In the genomic region with DNA sequence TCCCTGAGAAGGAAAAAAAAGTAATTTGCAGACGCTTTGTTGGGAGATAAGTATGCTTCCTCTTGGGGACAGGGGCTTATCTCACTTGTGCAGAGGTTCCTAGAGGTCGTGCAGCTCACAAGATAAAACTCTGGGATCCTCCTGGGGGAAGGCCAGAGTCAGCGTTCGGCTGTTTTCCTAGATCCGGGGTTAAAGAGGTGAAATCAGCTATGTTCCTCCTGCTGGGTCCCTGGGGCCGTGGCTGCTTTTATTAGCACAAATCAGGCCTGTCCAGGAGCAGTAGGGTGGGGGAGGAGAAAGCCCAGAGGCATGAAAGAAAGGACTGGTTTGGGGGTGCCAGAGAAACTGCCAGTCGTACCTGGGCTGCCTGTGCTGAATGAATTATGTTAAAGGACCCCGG, we compare ENCODE assay signal across 8 mouse cellular contexts.
A peak's percentile ranks its signal among the peaks of the same experiment; 100 is the strongest.
DNase-seq lines count a peak whose midpoint lies in the region; ATAC-seq lines count a peak whose summit lies in the region.

No protein-coding gene starts in this region.

- peak overlapping the region; percentile 43 for H3K4me2 ChIP-seq in heart, embryonic 14.5 days (ENCODE audit: low read length)
- no peak overlapping the region for H3K4me2 ChIP-seq in limb, embryonic 11.5 days (ENCODE audit: low read depth, severe bottlenecking)

- peaks cover 11 to 16% of the 10 kb centered on the region in 2 experiments for H3K4me1 ChIP-seq in heart, embryonic 14.5 days (ENCODE audit: control insufficient read depth in 2 of 2, insufficient read depth in 2 of 2, low read length in 2 of 2)
- no peaks in the 10 kb centered on the region for H3K4me1 ChIP-seq in limb, embryonic 11.5 days (ENCODE audit: control insufficient read depth, insufficient read depth, low read length)

- no peaks in the 10 kb centered on the region for H3K9me3 ChIP-seq in heart, embryonic 14.5 days (ENCODE audit: control insufficient read depth, low read length)
- no peaks in the 10 kb centered on the region for H3K9me3 ChIP-seq in limb, embryonic 11.5 days (ENCODE audit: control insufficient read depth, low read length)

- no peak overlapping the region for H3K9ac ChIP-seq in heart, embryonic 14.5 days (ENCODE audit: low read length)
- H3K9ac ChIP-seq in limb, embryonic 11.5 days (ENCODE audit: low read length): no peak overlapping the region

- H3K36me3 ChIP-seq in heart, embryonic 14.5 days (ENCODE audit: control insufficient read depth, insufficient read depth, low read length): no peaks in the 10 kb centered on the region
- H3K36me3 ChIP-seq in limb, embryonic 11.5 days (ENCODE audit: control insufficient read depth, insufficient read depth, low read length): no peaks in the 10 kb centered on the region

- DNase-seq in left cerebral cortex, postnatal 4 days: peak; percentile 14
- no peak for DNase-seq in left cerebral cortex, postnatal 25 days (ENCODE audit: low spot score in 2 of 2)
- peak; percentile 25 for DNase-seq in limb, embryonic 11.5 days (ENCODE audit: low spot score)
- peak; percentile 17 for DNase-seq in retina, embryonic 14.5 days (ENCODE audit: low spot score)
- no peak for DNase-seq in gastrocnemius, postnatal 36 days
- DNase-seq in thymus, postnatal 25 days: no peak

- H3K27ac ChIP-seq in heart, embryonic 14.5 days (replicated peaks in 1 of 2; ENCODE audit: control insufficient read depth in 1 of 2, insufficient read depth in 1 of 2, low read depth in 2 of 2, low read length in 2 of 2): peak overlapping the region; percentile 62 to 70
- H3K27ac ChIP-seq in limb, embryonic 11.5 days (replicated peaks; ENCODE audit: low read depth, low read length): no peak overlapping the region

- 4% methylated on average over 8 of the region's 8 CpGs for WGBS in heart, embryonic 14.5 days
- 12% methylated on average over 8 of the region's 8 CpGs for WGBS in limb, embryonic 11.5 days

- no peaks in the 10 kb centered on the region for H3K27me3 ChIP-seq in heart, embryonic 14.5 days (ENCODE audit: control insufficient read depth, insufficient read depth, low read length)
- no peaks in the 10 kb centered on the region for H3K27me3 ChIP-seq in limb, embryonic 11.5 days (ENCODE audit: control insufficient read depth, insufficient read depth, low read length)

- intact Hi-C loops in left cerebral cortex, postnatal 4 days (cut with DNase I): loop anchor here (10.0 kb wide), 1 partner anchor 260 kb away; a partner anchor contains a TSS
- intact Hi-C loops in left cerebral cortex, postnatal 25 days (cut with DNase I): no loop called here
- intact Hi-C loops in gastrocnemius, postnatal 36 days (cut with DNase I): no loop called here

- ATAC-seq in heart, embryonic 14.5 days (ENCODE audit: insufficient number of reproducible peaks, insufficient read depth, low FRiP score, low read depth): peak; percentile 74
- ATAC-seq in limb, embryonic 11.5 days (ENCODE audit: insufficient number of reproducible peaks, low FRiP score, low TSS enrichment, low read depth): peak; percentile 50; the same call in 1 of the 2 replicates
- ATAC-seq in inflammation-experienced regulatory T-cells, adult 6 months: no peak

- H3K4me3 ChIP-seq in heart, embryonic 14.5 days (ENCODE audit: control insufficient read depth in 1 of 2, insufficient read depth in 1 of 2, low read depth in 1 of 2, low read length in 2 of 2): no peak overlapping the region
- no peak overlapping the region for H3K4me3 ChIP-seq in limb, embryonic 11.5 days (ENCODE audit: low read depth, low read length)

Comparison
In these comparisons a context has a peak if more than half of its experiments do, and no peak if none do; other contexts are left out.
1. DNase-seq: peak in left cerebral cortex, postnatal 4 days (single experiment), limb, embryonic 11.5 days (single experiment) and retina, embryonic 14.5 days (single experiment); none in left cerebral cortex, postnatal 25 days (0 of 2), gastrocnemius, postnatal 36 days (0 of 2) and thymus, postnatal 25 days (single experiment).